Mouse (Mus musculus) hindbrain, embryonic 14.5 days (tissue): ENCODE measurements at regions not wholly inside any gene's neighbourhood (a gene's known extent, or its start where the extent isn't known, plus 50 kb on each side); places are given as distances from the start of the nearest gene placed in this dataset.

Experiments used
- ATAC-seq: fragments of 200-750 bp; cut with Nextera tagmentation; 2 replicates; pipeline ENCODE4 v1.8.0; 2017; ENCODE audit warnings: moderate number of reproducible peaks, mild to moderate bottlenecking, moderate TSS enrichment, moderate library complexity; ENCODE audit not compliant: low FRiP score
- DNase-seq: peaks from one replicate; pipeline ENCODE4 v3.0.0-alpha.2; 2015; ENCODE audit warnings: low spot score
- H3K27ac ChIP-seq: fragments of 300-500 bp; sonication (generic); 2 replicates; pipeline ENCODE4 v1.5.1; 2014; ENCODE audit warnings: mild to moderate bottlenecking, moderate library complexity
- H3K27me3 ChIP-seq: fragments of 300-500 bp; sonication (generic); 2 replicates; pipeline ENCODE4 v1.6.1; 2014; ENCODE audit warnings: mild to moderate bottlenecking, low read length, mixed read lengths; ENCODE audit not compliant: control insufficient read depth, insufficient read depth
- H3K36me3 ChIP-seq: fragments of 300-500 bp; sonication (generic); replicated peaks from 2 replicates; pipeline ENCODE4 v1.6.1; 2014; ENCODE audit not compliant: control insufficient read depth, insufficient read depth
- H3K4me1 ChIP-seq: fragments of 300-500 bp; sonication (generic); replicated peaks from 2 replicates; pipeline ENCODE4 v1.6.1; 2014; ENCODE audit warnings: antibody characterized with exemption, low read length, mixed read lengths; ENCODE audit not compliant: control insufficient read depth, insufficient read depth
- H3K4me2 ChIP-seq: fragments of 300-500 bp; sonication (generic); replicated peaks from 2 replicates; pipeline ENCODE4 v1.6.1; 2014; ENCODE audit warnings: mild to moderate bottlenecking, moderate library complexity
- H3K4me3 ChIP-seq: fragments of 300-500 bp; sonication (generic); replicated peaks from 2 replicates; pipeline ENCODE4 v1.5.1; 2014; ENCODE audit warnings: mild to moderate bottlenecking, low read length
- H3K9ac ChIP-seq: fragments of 300-500 bp; sonication (generic); 2 replicates; pipeline ENCODE4 v1.6.1; 2014
- H3K9me3 ChIP-seq: fragments of 300-500 bp; sonication (generic); 2 replicates; pipeline ENCODE4 v1.6.1; 2016; ENCODE audit warnings: low read length; ENCODE audit not compliant: control insufficient read depth
- WGBS: fragments of 180-500 bp; shearing (Covaris S2); extraction: QIAGEN DNeasy Blood & Tissue Kit; methylation state at CpG from one replicate; pipeline ENCODE4 v1.1.7; 2014; 5-methylcytosine and 5-hydroxymethylcytosine counted together

DNA sequence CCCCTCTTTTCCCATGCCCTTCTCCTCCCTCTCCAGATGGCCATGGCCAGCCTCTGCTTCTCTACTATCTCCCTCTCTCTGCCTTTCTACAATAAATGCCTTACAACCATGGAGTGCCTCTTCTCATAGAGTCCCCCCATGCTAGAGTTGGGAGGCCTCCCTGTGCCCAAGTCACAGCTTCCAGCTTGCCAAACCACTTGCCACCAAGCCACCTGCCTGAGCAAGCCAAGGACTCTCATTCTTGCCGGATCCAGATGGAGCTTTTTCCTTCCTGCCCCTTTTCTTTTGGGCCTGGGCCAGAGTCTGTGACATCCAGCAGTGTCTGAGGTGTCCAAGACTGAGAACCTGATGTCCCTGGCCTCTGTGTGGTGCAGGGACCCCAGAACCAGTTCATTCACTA, 367.4 kb upstream of the Arhgap42 start:
- Histone ChIP-seq H3K4me1 (no peaks in the 10 kb centered on the region), H3K36me3 (no peaks in the 10 kb centered on the region), H3K4me3 (no peak overlapping the region), H3K27ac (no peak overlapping the region), H3K9ac (no peak overlapping the region), H3K27me3 (no peaks in the 10 kb centered on the region), H3K9me3 (peaks cover 8% of the 10 kb centered on the region; the same call in 1 of the 2 replicates), H3K4me2 (no peak overlapping the region)
- ATAC-seq (no peak), DNase-seq (no peak)
- WGBS, result 95% methylated on average over 1 of the region's 1 CpGs

DNA sequence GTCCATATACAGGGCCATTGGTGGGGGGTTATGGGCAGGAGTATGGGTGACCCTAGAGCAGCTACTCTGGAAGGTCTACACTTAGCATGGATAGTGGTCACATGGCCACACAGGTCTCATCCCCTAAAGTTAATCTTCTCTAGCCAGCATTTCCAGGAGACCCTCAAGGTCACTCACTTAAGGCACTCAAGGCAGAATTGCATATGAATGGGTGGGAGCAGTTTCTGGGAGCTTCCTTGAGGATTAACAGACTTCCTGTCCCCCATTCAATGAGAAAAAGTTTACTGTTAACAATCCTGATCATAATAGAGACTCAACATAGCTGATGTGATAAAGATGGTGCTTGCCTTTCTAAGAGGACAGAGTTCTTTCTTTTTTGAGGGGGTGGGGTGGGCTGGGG, 352.4 kb upstream of the Arhgap42 start:
- Histone ChIP-seq H3K27me3 (no peaks in the 10 kb centered on the region), H3K9me3 (no peaks in the 10 kb centered on the region), H3K27ac (no peak overlapping the region), H3K36me3 (no peaks in the 10 kb centered on the region), H3K4me1 (no peaks in the 10 kb centered on the region), H3K4me3 (no peak overlapping the region), H3K9ac (no peak overlapping the region), H3K4me2 (no peak overlapping the region)
- no peak for DNase-seq
- no peak for ATAC-seq

DNA sequence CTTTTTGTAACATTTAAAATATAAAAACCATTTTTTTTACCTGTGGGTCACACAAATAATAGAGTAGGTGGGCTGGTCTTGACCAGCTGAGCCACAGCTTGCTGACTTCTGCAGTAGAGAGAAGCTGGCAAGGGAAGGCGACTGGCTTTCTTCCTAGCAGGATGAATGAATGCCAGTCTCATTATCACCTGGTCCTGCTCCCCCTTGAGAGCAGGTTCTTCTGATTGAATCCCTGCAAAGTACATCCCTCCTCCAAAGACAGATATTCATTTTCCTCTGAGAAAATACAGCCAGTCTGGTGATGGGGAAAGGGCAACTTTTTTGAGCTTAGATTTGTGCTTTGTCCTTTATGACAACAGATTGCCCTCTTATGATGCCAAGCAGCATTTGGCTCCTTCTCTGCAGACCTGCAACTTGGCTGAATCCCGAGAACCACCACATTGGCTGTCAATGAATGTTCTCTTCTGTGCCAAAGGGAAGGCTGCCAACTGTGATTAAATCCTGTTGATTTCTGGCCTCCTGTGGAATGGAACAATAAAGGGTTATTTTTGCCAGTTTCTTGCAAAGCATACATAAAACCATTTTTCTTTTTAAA, 344.2 kb upstream of the Arhgap42 start:
- no peaks in the 10 kb centered on the region for H3K36me3 ChIP-seq
- H3K9me3 ChIP-seq, result no peaks in the 10 kb centered on the region
- no peaks in the 10 kb centered on the region for H3K4me1 ChIP-seq
- ATAC-seq, result peak; percentile 84
- peak; percentile 74 for DNase-seq
- no peak overlapping the region for H3K9ac ChIP-seq
- H3K27me3 ChIP-seq, result no peaks in the 10 kb centered on the region
- H3K4me2 ChIP-seq, result no peak overlapping the region
- H3K27ac ChIP-seq, result no peak overlapping the region
- H3K4me3 ChIP-seq, result no peak overlapping the region
- 62% methylated on average over 2 of the region's 2 CpGs for WGBS

DNA sequence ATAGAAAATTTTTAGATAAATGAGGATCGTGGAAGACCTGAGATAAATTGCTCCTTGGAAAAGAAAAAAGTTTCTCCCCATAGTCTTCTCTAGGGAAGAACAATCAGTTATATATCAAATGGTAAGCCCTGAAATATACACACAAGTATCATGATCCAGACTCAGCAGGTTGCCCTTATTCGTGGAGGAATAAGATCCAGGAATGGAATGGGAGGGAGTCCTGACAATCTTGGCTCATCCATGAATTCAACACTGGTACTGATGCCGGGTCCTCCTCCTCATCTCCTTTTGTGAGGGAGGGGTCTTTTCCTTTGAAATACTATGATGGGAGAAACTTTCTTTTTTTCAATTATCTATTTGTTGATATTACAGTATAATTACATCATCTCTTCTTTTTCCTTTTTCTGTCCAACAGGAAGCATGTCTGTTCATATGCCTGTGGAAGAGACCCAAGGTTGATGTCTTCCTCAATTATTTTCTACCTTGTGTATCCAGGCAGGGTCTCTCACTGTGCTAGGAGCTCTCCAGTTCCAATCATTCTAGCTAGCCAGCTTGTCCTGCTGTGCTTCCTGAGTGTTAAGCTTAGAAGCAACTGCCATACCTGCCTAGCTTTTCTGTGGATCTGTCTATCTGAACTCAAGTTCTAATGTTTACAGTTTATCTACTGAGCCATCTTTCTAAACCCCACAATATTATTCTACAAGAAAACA, 343.6 kb upstream of the Arhgap42 start:
- Histone ChIP-seq H3K4me2 (no peak overlapping the region), H3K9ac (no peak overlapping the region), H3K9me3 (no peaks in the 10 kb centered on the region), H3K27ac (no peak overlapping the region), H3K4me1 (no peaks in the 10 kb centered on the region), H3K36me3 (no peaks in the 10 kb centered on the region), H3K4me3 (no peak overlapping the region), H3K27me3 (no peaks in the 10 kb centered on the region)
- ATAC-seq (no peak), DNase-seq (no peak)
- WGBS, result 88% methylated on average over 3 of the region's 3 CpGs

DNA sequence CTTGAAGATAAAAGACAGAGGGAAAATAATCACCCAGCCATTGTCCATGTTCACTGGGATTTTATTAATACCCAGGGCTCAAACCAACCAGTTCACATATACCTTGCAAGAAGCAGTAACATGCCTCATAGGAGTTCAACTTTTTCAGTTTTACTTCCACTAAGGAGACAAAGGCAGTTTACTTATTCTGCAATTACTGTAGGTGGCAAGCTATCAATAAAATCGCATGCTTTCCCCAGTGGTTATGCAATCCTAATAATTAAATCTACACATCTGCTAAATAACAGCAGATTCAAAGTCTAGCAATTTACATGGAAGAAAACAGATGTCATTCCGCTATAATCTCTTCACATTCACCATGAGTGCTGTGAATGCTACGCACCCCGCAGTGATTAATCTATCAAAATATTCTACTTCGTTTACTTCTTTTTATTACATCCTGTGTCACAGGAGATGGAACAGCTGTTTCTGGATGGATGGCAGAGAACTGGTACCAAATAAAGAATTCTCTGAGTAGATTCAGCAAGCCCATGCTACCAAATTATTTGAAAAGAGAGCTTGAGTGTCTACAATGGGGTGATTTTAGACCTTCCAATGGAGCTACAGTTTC, 329.2 kb upstream of the Arhgap42 start:
- Histone ChIP-seq H3K36me3 (no peaks in the 10 kb centered on the region), H3K9ac (no peak overlapping the region), H3K4me2 (no peak overlapping the region), H3K9me3 (no peaks in the 10 kb centered on the region), H3K4me3 (no peak overlapping the region), H3K27ac (no peak overlapping the region), H3K4me1 (no peaks in the 10 kb centered on the region), H3K27me3 (no peaks in the 10 kb centered on the region)
- WGBS, result 63% methylated on average over 5 of the region's 5 CpGs
- 0 out of 2 replicates have a peak, but pooled peaks have one; percentile 57 for ATAC-seq
- DNase-seq, result peak; percentile 26

DNA sequence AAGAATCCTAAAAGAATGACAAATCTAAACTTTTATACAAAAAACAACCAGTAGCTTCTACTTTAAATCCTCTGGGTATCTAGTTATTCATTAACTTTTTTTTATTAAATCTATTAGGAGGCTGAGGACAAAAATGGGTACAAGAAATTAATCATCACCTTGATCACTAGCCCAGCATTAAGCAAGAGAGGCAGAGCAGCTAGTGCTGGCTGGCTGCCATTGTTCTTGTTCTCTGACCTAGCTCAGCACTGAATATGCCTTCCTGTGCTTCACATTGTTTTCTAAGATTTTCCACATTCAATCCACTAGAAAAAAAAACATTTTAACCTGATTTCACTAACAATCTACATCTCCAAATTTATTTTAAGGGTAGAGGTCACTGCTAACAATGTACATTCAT, 325.6 kb upstream of the Arhgap42 start:
- no peak overlapping the region for H3K4me2 ChIP-seq

DNA sequence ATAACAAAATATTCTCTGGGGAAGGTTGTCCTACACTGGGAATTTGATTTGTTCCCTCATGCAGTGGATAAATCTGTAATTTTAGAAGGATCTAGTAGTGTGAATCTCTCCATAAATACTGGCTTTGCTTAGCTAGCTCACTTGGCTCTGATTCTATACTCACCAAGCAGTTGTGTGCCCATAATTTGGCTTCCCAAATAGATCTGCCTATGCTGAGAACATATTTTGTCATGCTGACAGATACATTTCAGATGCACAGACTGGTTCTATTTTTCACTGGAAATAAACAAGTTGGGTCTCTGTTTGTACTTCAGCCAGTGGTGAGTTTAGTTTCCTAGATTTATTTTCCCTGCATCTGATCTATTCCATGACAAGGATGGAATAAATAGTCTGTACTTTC, 309.8 kb upstream of the Arhgap42 start:
- no peaks in the 10 kb centered on the region for H3K4me1 ChIP-seq
- no peak overlapping the region for H3K9ac ChIP-seq
- H3K36me3 ChIP-seq, result no peaks in the 10 kb centered on the region
- H3K9me3 ChIP-seq, result no peaks in the 10 kb centered on the region
- no peak overlapping the region for H3K4me2 ChIP-seq
- ATAC-seq, result no peak
- DNase-seq, result no peak
- H3K27ac ChIP-seq, result no peak overlapping the region
- no peaks in the 10 kb centered on the region for H3K27me3 ChIP-seq
- no peak overlapping the region for H3K4me3 ChIP-seq

More for the DNA sequence above, 325.6 kb upstream of the Arhgap42 start:
- H3K27ac ChIP-seq, result no peak overlapping the region
- no peaks in the 10 kb centered on the region for H3K9me3 ChIP-seq
- ATAC-seq (no peak), DNase-seq (no peak)
- H3K27me3 ChIP-seq, result no peaks in the 10 kb centered on the region
- no peaks in the 10 kb centered on the region for H3K4me1 ChIP-seq
- no peak overlapping the region for H3K9ac ChIP-seq
- H3K36me3 ChIP-seq, result no peaks in the 10 kb centered on the region
- no peak overlapping the region for H3K4me3 ChIP-seq

DNA sequence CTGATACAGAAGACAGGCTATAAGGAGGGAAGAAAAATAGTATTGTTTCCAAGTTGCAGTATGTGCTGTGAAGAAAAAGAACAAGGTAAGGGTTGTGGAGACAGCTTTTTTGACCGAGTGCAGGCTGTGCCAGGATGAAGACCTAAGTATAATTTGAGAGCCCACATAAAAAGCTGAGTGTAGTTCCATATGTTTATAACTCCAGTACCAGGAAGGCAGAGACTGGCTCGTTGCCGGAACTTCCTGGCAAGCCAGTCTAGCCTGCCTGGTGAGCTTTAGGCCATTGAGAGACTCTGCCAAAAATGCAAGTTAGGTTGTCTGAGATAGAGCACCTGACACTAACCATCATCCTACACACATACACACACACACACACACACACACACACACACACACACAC, 308.7 kb upstream of the Arhgap42 start:
- 93% methylated on average over 3 of the region's 3 CpGs for WGBS

DNA sequence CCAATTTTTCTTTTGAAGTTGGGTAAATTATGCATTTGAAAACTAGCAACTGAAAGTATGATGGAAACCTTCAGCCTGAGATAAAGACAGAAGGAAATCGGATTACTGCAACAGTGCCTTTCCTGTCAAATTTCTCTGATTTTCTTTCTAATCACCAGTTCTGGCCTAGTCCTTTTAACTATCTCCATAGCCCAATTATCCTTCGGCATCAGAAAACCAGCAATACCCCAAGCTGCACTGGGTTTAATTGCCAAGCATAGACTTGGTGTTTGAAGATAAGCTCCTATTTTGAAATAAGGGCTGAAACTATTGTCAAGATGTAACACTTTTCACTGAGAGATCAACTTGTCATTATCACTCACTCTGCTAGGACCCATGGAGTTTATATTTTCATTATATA, 308.2 kb upstream of the Arhgap42 start:
- no peaks in the 10 kb centered on the region for H3K27me3 ChIP-seq
- H3K9me3 ChIP-seq, result no peaks in the 10 kb centered on the region
- no peak for DNase-seq
- ATAC-seq, result no peak
- H3K4me1 ChIP-seq, result no peaks in the 10 kb centered on the region
- no peak overlapping the region for H3K4me2 ChIP-seq
- no peak overlapping the region for H3K27ac ChIP-seq
- 89% methylated on average over 2 of the region's 2 CpGs for WGBS
- H3K9ac ChIP-seq, result no peak overlapping the region
- H3K4me3 ChIP-seq, result no peak overlapping the region
- no peaks in the 10 kb centered on the region for H3K36me3 ChIP-seq

More for the DNA sequence above, 308.7 kb upstream of the Arhgap42 start:
- Histone ChIP-seq H3K4me2 (no peak overlapping the region), H3K27me3 (no peaks in the 10 kb centered on the region), H3K9ac (no peak overlapping the region), H3K4me3 (no peak overlapping the region), H3K9me3 (no peaks in the 10 kb centered on the region), H3K36me3 (no peaks in the 10 kb centered on the region), H3K27ac (no peak overlapping the region), H3K4me1 (no peaks in the 10 kb centered on the region)
- no peak for DNase-seq
- no peak for ATAC-seq
